Mouse (Mus musculus) splenic B cell, adult 2 months (primary cell): ENCODE data around the gene Tram2.

Experiments
- DNase-seq: peaks from one replicate; pipeline ENCODE4 v3.0.0-alpha.2; 2011; ENCODE audit warnings: low read depth, low spot score
- H3K27me3 ChIP-seq: 2 replicates; pipeline ENCODE4 v1.6.1; 2012; ENCODE audit warnings: mild to moderate bottlenecking, low read length, moderate library complexity, mixed read lengths; ENCODE audit not compliant: control insufficient read depth, poor library complexity, insufficient read depth, severe bottlenecking
- H3K36me3 ChIP-seq: 2 replicates; pipeline ENCODE4 v1.6.1; 2012; ENCODE audit warnings: mild to moderate bottlenecking, low read length, moderate library complexity, mixed read lengths; ENCODE audit not compliant: control insufficient read depth, poor library complexity, insufficient read depth, severe bottlenecking

Tram2 gene

GRCm38 (mm10) chr1:21010282-21010800 is 68.7 kb downstream of the Tram2 start:
- no peak for DNase-seq
- peaks cover 6% of the 10 kb centered on the region for H3K36me3 ChIP-seq

GRCm38 (mm10) chr1:21008891-21009290 is 70.1 kb downstream of the Tram2 start:
- peaks cover 6% of the 10 kb centered on the region for H3K36me3 ChIP-seq
- DNase-seq, result no peak
- no peaks in the 10 kb centered on the region for H3K27me3 ChIP-seq

More at GRCm38 (mm10) chr1:21010282-21010800, 68.7 kb downstream of the Tram2 start:
- no peaks in the 10 kb centered on the region; the same call in 1 of the 2 replicates for H3K27me3 ChIP-seq

- Histone ChIP-seq H3K36me3 (peaks cover 6% of the 10 kb centered on the region), H3K27me3 (no peaks in the 10 kb centered on the region)
- no peak for DNase-seq
These were observed 70.9 kb downstream of the Tram2 start for GRCm38 (mm10) chr1:21007941-21008701.

- H3K27me3 ChIP-seq, result no peaks in the 10 kb centered on the region
- H3K36me3 ChIP-seq, result peaks cover 3% of the 10 kb centered on the region
- no peak for DNase-seq
These were observed 72.3 kb downstream of the Tram2 start for GRCm38 (mm10) chr1:21006775-21007174.

GRCm38 (mm10) chr1:21004596-21004995 is 74.4 kb downstream of the Tram2 start:
- no peak for DNase-seq
- Histone ChIP-seq H3K36me3 (no peaks in the 10 kb centered on the region; the same call in none of the 2 replicates), H3K27me3 (no peaks in the 10 kb centered on the region)

- no peak for DNase-seq
- H3K36me3 ChIP-seq, result no peaks in the 10 kb centered on the region; the same call in none of the 2 replicates
- no peaks in the 10 kb centered on the region for H3K27me3 ChIP-seq
These were observed 76.5 kb downstream of the Tram2 start for GRCm38 (mm10) chr1:21002246-21003142.

GRCm38 (mm10) chr1:20997881-20998389 is 81.1 kb downstream of the Tram2 start:
- Histone ChIP-seq H3K36me3 (no peaks in the 10 kb centered on the region; the same call in 1 of the 2 replicates), H3K27me3 (no peaks in the 10 kb centered on the region)
- DNase-seq, result no peak

- no peak for DNase-seq
- H3K36me3 ChIP-seq, result no peaks in the 10 kb centered on the region
- no peaks in the 10 kb centered on the region for H3K27me3 ChIP-seq
These were observed 81.7 kb downstream of the Tram2 start for GRCm38 (mm10) chr1:20997328-20997689.

- no peaks in the 10 kb centered on the region for H3K36me3 ChIP-seq
- no peak for DNase-seq
- no peaks in the 10 kb centered on the region for H3K27me3 ChIP-seq
These were observed 82.3 kb downstream of the Tram2 start for GRCm38 (mm10) chr1:20996603-20997327.

- peak; percentile 25 for DNase-seq
- Histone ChIP-seq H3K36me3 (no peaks in the 10 kb centered on the region), H3K27me3 (no peaks in the 10 kb centered on the region)
These were observed 83.6 kb downstream of the Tram2 start for GRCm38 (mm10) chr1:20995331-20995986.

- DNase-seq, result no peak
- no peaks in the 10 kb centered on the region for H3K36me3 ChIP-seq
- no peaks in the 10 kb centered on the region for H3K27me3 ChIP-seq
These were observed 84.7 kb downstream of the Tram2 start for GRCm38 (mm10) chr1:20994338-20994737.

- no peak for DNase-seq
- H3K36me3 ChIP-seq, result no peaks in the 10 kb centered on the region
- no peaks in the 10 kb centered on the region for H3K27me3 ChIP-seq
These were observed 85.3 kb downstream of the Tram2 start for GRCm38 (mm10) chr1:20993690-20994089.

- Histone ChIP-seq H3K27me3 (no peaks in the 10 kb centered on the region), H3K36me3 (no peaks in the 10 kb centered on the region)
- DNase-seq, result no peak
These were observed 89.5 kb downstream of the Tram2 start for GRCm38 (mm10) chr1:20989461-20990083.
